Mouse (Mus musculus) hindbrain, embryonic 12.5 days (tissue): Measurements from ENCODE around the gene Srgap3. TPM values are rescaled to one million over a fixed set of nuclear protein-coding genes. Genes with fewer than 3 reads are reported as not detected.
A peak's percentile ranks its signal among the peaks of the same experiment; 100 is the strongest.

Source experiments
- ATAC-seq: fragments of 200-750 bp; cut with Nextera tagmentation; 2 replicates; pipeline ENCODE4 v1.8.0; 2017; ENCODE audit warnings: moderate TSS enrichment; ENCODE audit not compliant: low FRiP score
- H3K27ac ChIP-seq: fragments of 300-500 bp; sonication (generic); 2 replicates; pipeline ENCODE4 v1.5.1; 2016; ENCODE audit warnings: mild to moderate bottlenecking
- H3K27me3 ChIP-seq: fragments of 300-500 bp; sonication (generic); 2 replicates; pipeline ENCODE4 v1.6.1; 2016; ENCODE audit warnings: mild to moderate bottlenecking
- H3K36me3 ChIP-seq: fragments of 300-500 bp; sonication (generic); 2 replicates; pipeline ENCODE4 v1.6.1; 2016; ENCODE audit warnings: mild to moderate bottlenecking
- H3K4me1 ChIP-seq: fragments of 300-500 bp; sonication (generic); 2 replicates; pipeline ENCODE4 v1.6.1; 2016
- H3K4me2 ChIP-seq: fragments of 300-500 bp; sonication (generic); replicated peaks from 2 replicates; pipeline ENCODE4 v1.6.1; 2016; ENCODE audit warnings: mild to moderate bottlenecking
- H3K4me3 ChIP-seq: fragments of 300-500 bp; sonication (generic); 2 replicates; pipeline ENCODE4 v1.5.1; 2016; ENCODE audit warnings: mild to moderate bottlenecking
- H3K9ac ChIP-seq: fragments of 300-500 bp; sonication (generic); 2 replicates; pipeline ENCODE4 v1.6.1; 2016; ENCODE audit warnings: mild to moderate bottlenecking, moderate library complexity
- H3K9me3 ChIP-seq: fragments of 300-500 bp; sonication (generic); replicated peaks from 2 replicates; pipeline ENCODE4 v1.6.1; 2016; ENCODE audit warnings: mild to moderate bottlenecking
- WGBS: fragments of 180-500 bp; shearing (Covaris S2); methylation state at CpG from one replicate; pipeline ENCODE4 v1.1.7; 2016; 5-methylcytosine and 5-hydroxymethylcytosine counted together
- polyA plus RNA-seq: library from polyadenylated mRNA; unstranded; fragments of >200 nt; fragmentation: Nextera tagmentation; extraction: Ambion mirVana; gene quantifications from 2 replicates; pipeline ENCODE4 v1.2.1, GENCODE M21; 2016

Srgap3 gene
- polyA plus RNA-seq, 1 experiment from 2014 or later: 44.8 TPM

- no peaks in the 10 kb centered on the region for H3K9me3 ChIP-seq
- H3K36me3 ChIP-seq: peaks cover 93% of the 10 kb centered on the region
- ATAC-seq: no peak
- no peaks in the 10 kb centered on the region for H3K4me1 ChIP-seq
- WGBS: 96% methylated on average over 5 of the region's 5 CpGs
- H3K9ac ChIP-seq: no peak overlapping the region
- H3K27ac ChIP-seq: no peak overlapping the region
- no peak overlapping the region for H3K4me2 ChIP-seq
- H3K27me3 ChIP-seq: no peaks in the 10 kb centered on the region
- no peak overlapping the region for H3K4me3 ChIP-seq
Measured at GRCm38 (mm10) chr6:112741766-112742165, 205.3 kb downstream of the Srgap3 start.

DNA sequence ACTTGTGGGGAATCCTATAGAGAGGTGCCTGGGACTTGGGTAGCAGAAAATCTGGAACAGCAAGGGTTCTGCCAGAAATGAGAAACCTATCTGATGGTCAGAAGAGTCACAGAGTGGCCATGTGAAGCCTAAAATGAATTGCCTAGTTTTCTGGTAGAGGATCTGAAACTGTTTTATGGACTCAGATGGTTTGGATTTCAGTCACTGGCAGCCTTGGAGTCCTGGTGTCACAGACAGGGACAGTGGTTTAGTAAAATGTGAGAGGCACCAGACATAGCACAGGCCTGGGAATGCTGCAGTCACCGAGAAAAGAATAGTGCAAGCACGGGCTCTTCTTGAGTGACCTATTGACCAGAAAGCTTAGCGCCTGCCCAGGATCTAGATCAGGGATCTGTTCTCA lies 207.4 kb downstream of the Srgap3 start:
- no peak overlapping the region for H3K4me3 ChIP-seq
- peaks cover 93% of the 10 kb centered on the region for H3K36me3 ChIP-seq
- WGBS: 94% methylated on average over 3 of the region's 3 CpGs
- no peaks in the 10 kb centered on the region for H3K9me3 ChIP-seq
- no peaks in the 10 kb centered on the region for H3K4me1 ChIP-seq
- no peaks in the 10 kb centered on the region for H3K27me3 ChIP-seq
- H3K9ac ChIP-seq: no peak overlapping the region
- no peak for ATAC-seq
- H3K27ac ChIP-seq: no peak overlapping the region
- no peak overlapping the region for H3K4me2 ChIP-seq

DNA sequence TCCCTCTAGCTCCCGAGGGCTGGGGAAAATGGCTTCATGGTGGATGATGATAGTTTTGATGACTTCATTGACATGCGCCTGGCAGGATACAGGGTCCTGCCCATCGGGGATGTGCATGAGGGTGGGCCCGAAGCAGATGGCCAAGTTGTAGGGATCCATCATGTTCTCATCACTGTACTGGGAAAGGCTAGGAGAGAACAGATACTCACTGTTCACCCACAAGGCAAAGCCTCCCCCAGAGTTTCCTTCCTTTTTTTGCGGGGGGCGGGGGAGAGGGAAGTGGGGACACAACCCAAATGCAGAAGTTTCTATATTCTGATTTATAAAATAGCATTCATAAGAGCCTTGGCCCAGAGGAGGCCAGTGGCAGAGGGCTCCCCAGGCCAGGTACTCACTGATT lies 208.1 kb downstream of the Srgap3 start:
- Histone ChIP-seq H3K4me1 (no peaks in the 10 kb centered on the region), H3K36me3 (peaks cover 93% of the 10 kb centered on the region), H3K9ac (no peak overlapping the region), H3K27ac (no peak overlapping the region), H3K4me3 (no peak overlapping the region), H3K4me2 (no peak overlapping the region), H3K27me3 (no peaks in the 10 kb centered on the region), H3K9me3 (no peaks in the 10 kb centered on the region)
- WGBS: 86% methylated on average over 6 of the region's 6 CpGs
- no peak for ATAC-seq

GRCm38 (mm10) chr6:112736471-112736870 lies 210.6 kb downstream of the Srgap3 start:
- Histone ChIP-seq H3K9me3 (no peaks in the 10 kb centered on the region), H3K4me2 (no peak overlapping the region), H3K27ac (no peak overlapping the region), H3K36me3 (peaks cover 94% of the 10 kb centered on the region), H3K27me3 (no peaks in the 10 kb centered on the region), H3K4me1 (no peaks in the 10 kb centered on the region), H3K4me3 (no peak overlapping the region), H3K9ac (no peak overlapping the region)
- 97% methylated on average over 3 of the region's 3 CpGs for WGBS
- ATAC-seq: no peak

GRCm38 (mm10) chr6:112735054-112735453 lies 212.0 kb downstream of the Srgap3 start:
- H3K4me1 ChIP-seq: no peaks in the 10 kb centered on the region
- no peak overlapping the region for H3K9ac ChIP-seq
- H3K4me3 ChIP-seq: no peak overlapping the region
- no peaks in the 10 kb centered on the region for H3K27me3 ChIP-seq
- H3K9me3 ChIP-seq: 0 out of 2 replicates have a peak, but pooled peaks cover 3% of the 10 kb centered on the region
- no peak overlapping the region for H3K4me2 ChIP-seq
- peaks cover 93% of the 10 kb centered on the region for H3K36me3 ChIP-seq
- no peak overlapping the region for H3K27ac ChIP-seq
- WGBS: 69% methylated on average over 2 of the region's 2 CpGs
- no peak for ATAC-seq

- Histone ChIP-seq H3K36me3 (peaks cover 84% of the 10 kb centered on the region), H3K27ac (no peak overlapping the region), H3K4me1 (peaks cover 8% of the 10 kb centered on the region), H3K4me3 (no peak overlapping the region), H3K9ac (no peak overlapping the region), H3K4me2 (no peak overlapping the region), H3K9me3 (0 out of 2 replicates have a peak, but pooled peaks cover 3% of the 10 kb centered on the region), H3K27me3 (no peaks in the 10 kb centered on the region)
- ATAC-seq: no peak
- 75% methylated on average over 5 of the region's 5 CpGs for WGBS
Measured at GRCm38 (mm10) chr6:112733942-112734341, 213.1 kb downstream of the Srgap3 start.

GRCm38 (mm10) chr6:112732434-112732833 lies 214.6 kb downstream of the Srgap3 start:
- H3K36me3 ChIP-seq: peaks cover 82% of the 10 kb centered on the region

DNA sequence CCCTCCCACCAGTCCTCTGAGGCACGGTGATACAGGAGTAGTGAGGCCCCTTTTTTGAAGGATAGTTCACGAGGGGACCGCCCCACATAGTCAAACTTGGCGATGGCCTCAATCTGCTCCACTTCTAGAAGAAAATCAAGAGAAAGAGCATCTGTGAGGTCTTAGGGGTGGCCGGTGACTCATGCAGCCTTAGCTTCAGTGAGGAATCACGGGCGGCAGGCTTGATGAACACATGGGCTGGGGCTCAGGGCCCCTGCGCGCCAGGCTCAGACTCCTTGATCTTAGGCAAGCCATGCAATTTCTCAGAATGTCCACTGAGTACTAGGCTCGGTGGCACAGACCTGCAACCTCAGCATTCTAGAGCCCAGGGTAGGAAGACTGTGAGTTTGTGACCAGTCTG lies 215.7 kb downstream of the Srgap3 start:
- Histone ChIP-seq H3K9me3 (0 out of 2 replicates have a peak, but pooled peaks cover 3% of the 10 kb centered on the region), H3K36me3 (peaks cover 86% of the 10 kb centered on the region), H3K4me1 (peaks cover 18% of the 10 kb centered on the region), H3K27me3 (no peaks in the 10 kb centered on the region), H3K9ac (no peak overlapping the region), H3K4me2 (no peak overlapping the region), H3K4me3 (no peak overlapping the region), H3K27ac (no peak overlapping the region)
- 97% methylated on average over 10 of the region's 10 CpGs for WGBS
- no peak for ATAC-seq

More at GRCm38 (mm10) chr6:112732434-112732833, 214.6 kb downstream of the Srgap3 start:
- 0 out of 2 replicates have a peak, but pooled peaks cover 3% of the 10 kb centered on the region for H3K9me3 ChIP-seq
- H3K9ac ChIP-seq: no peak overlapping the region
- peaks cover 18% of the 10 kb centered on the region for H3K4me1 ChIP-seq
- WGBS: 98% methylated on average over 3 of the region's 3 CpGs
- no peak overlapping the region for H3K4me2 ChIP-seq
- H3K4me3 ChIP-seq: no peak overlapping the region
- ATAC-seq: no peak
- H3K27me3 ChIP-seq: no peaks in the 10 kb centered on the region
- no peak overlapping the region for H3K27ac ChIP-seq

- Histone ChIP-seq H3K27me3 (no peaks in the 10 kb centered on the region), H3K9me3 (0 out of 2 replicates have a peak, but pooled peaks cover 3% of the 10 kb centered on the region), H3K9ac (no peak overlapping the region), H3K36me3 (peaks cover 83% of the 10 kb centered on the region), H3K4me1 (peaks cover 18% of the 10 kb centered on the region), H3K27ac (peak overlapping the region; percentile 57), H3K4me2 (peak overlapping the region; percentile 28), H3K4me3 (no peak overlapping the region)
- peak; percentile 82 for ATAC-seq
- WGBS: 4% methylated on average over 17 of the region's 17 CpGs
Measured at GRCm38 (mm10) chr6:112728760-112729422, 218.2 kb downstream of the Srgap3 start.

GRCm38 (mm10) chr6:112725468-112725867 lies 221.6 kb downstream of the Srgap3 start:
- Histone ChIP-seq H3K4me2 (no peak overlapping the region), H3K4me3 (no peak overlapping the region), H3K9ac (no peak overlapping the region), H3K4me1 (peaks cover 18% of the 10 kb centered on the region), H3K36me3 (peaks cover 79% of the 10 kb centered on the region), H3K9me3 (no peaks in the 10 kb centered on the region), H3K27me3 (no peaks in the 10 kb centered on the region), H3K27ac (no peak overlapping the region)
- no peak for ATAC-seq
- WGBS: 88% methylated on average over 4 of the region's 4 CpGs

DNA sequence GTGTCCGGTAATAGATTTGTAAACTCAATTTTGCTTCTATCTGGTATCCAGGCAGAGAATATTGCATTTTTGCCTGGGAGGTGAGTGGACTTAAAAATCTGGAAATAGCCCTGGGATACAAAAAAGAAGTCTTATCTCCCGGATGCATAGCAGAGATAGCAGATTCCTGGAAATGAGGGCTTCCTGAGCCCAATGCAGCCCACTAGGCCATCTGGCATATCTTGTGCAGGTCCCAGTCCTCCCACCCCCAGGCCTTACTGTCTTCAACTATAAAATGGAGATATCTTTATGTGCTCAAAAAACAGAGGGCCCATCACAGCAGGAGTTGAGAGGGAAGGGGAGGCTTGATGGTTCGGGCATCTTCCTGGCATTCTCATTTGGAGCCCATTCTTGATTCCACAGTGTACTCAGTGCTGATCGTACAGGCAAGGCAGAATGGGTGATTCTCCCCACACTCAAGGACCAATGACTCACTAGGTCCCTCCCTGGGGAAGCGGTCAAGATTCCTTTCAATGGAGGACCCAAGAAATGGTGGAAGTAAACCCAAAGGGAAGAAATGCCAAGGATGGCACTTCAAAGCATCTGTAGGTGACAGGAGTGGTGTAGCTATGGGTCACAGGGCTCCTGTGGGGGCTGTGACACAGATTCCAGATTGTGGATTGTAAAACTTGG lies 226.5 kb downstream of the Srgap3 start:
- H3K27ac ChIP-seq: peak overlapping the region; percentile 75
- 80% methylated on average over 5 of the region's 5 CpGs for WGBS
- H3K9ac ChIP-seq: no peak overlapping the region
- H3K4me1 ChIP-seq: 0 out of 2 replicates have a peak, but pooled peaks cover 3% of the 10 kb centered on the region
- H3K4me3 ChIP-seq: no peak overlapping the region
- no peaks in the 10 kb centered on the region for H3K27me3 ChIP-seq
- 0 out of 2 replicates have a peak, but pooled peaks have one; percentile 15 for ATAC-seq
- peaks cover 51% of the 10 kb centered on the region for H3K36me3 ChIP-seq
- no peaks in the 10 kb centered on the region for H3K9me3 ChIP-seq
- no peak overlapping the region for H3K4me2 ChIP-seq

- no peak overlapping the region for H3K4me3 ChIP-seq
- peak; percentile 53 for ATAC-seq
- H3K9me3 ChIP-seq: no peaks in the 10 kb centered on the region
- H3K27me3 ChIP-seq: no peaks in the 10 kb centered on the region
- 76% methylated on average over 1 of the region's 1 CpGs for WGBS
- H3K4me1 ChIP-seq: 0 out of 2 replicates have a peak, but pooled peaks cover 3% of the 10 kb centered on the region
- no peak overlapping the region for H3K4me2 ChIP-seq
- H3K27ac ChIP-seq: peak overlapping the region; percentile 75; the same call in 1 of the 2 replicates
- peaks cover 46% of the 10 kb centered on the region for H3K36me3 ChIP-seq
- H3K9ac ChIP-seq: no peak overlapping the region
Measured at GRCm38 (mm10) chr6:112719983-112720382, 227.1 kb downstream of the Srgap3 start.
